Mouse (Mus musculus) ZHBTc4 (cell line): ENCODE results near the gene Spon1.

ENCODE experiments used
- DNase-seq: peaks from one replicate; pipeline ENCODE4 v3.0.0-alpha.2; 2011; ENCODE audit warnings: low read depth, low spot score

Gene Spon1

DNA sequence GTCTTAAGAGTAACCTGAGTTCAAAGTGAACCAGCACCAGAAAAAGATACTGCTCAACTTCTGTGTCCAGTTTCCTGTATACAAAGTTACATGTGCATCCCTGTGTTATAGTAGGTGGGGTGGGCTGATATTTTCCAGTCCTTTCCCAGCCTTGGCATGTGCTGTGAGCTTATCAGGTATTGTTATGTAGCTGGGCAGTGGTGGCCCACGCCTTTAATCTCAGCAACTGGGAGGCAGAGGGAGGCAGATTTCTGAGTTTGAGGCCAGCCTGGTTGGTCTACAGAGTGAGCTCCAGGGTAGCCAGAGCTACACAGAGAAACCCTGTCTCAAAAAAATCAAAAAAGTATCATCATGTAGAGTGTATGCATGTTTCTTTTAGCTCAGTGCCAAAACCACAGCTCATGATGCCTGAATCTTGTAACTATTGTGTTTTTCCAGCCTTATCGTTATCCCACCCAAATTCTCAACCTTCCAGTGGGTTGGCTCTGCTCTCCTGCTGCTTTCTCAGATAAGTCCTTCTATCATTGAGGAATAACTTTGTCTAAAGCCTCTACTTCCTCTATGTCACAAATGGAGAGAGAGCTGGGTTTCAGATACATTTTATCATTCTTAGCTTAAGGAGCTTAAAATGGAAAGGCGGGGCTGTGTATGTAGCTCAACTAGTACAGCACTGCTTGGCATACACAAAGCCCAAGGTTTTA is 137.5 kb downstream of the Spon1 start:
- no peak for DNase-seq

DNA sequence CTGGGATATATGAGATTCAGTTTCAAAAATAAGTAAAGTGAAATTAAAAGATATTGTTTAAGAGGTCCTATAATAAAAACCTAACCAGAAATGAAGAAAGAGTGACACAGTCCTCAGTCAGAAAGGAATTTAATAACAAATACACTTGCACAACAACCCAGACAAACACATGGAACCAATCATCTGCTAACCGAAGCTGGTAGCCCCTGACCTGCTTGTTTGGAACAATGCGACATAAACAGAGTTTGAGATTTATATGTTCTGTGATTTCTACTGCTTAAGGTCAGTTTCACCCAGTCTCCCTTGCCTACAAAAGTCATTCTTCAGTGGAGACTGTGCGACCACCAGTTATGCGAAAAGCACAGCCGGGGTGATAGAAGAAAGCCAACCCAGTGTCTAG is 138.1 kb downstream of the Spon1 start:
- DNase-seq = no peak

DNA sequence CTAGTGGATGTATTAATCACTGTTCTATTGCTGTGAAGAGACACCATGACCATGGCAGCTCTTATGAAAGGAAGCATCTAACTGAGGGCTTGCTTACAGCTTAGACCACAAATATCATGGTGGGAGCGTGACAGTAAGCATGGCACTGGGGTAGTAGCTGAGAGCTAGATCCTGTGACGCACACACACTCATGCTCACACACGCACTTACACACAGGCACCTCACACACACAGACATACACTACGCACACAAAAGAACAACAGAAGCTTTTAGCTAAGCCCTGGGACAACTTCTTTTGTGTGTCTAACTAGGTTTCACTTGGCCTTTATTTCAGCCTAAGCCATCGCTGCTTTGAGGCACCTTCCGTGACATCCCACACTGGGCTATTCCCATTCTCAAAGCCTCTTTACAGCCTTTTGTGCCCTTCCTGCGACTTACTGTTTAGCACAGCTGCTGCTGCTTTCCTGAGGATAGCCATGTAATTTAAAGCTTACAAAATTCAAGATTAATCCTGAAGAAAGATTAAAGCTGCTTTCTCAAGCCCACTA is 138.6 kb downstream of the Spon1 start:
- DNase-seq = no peak

DNA sequence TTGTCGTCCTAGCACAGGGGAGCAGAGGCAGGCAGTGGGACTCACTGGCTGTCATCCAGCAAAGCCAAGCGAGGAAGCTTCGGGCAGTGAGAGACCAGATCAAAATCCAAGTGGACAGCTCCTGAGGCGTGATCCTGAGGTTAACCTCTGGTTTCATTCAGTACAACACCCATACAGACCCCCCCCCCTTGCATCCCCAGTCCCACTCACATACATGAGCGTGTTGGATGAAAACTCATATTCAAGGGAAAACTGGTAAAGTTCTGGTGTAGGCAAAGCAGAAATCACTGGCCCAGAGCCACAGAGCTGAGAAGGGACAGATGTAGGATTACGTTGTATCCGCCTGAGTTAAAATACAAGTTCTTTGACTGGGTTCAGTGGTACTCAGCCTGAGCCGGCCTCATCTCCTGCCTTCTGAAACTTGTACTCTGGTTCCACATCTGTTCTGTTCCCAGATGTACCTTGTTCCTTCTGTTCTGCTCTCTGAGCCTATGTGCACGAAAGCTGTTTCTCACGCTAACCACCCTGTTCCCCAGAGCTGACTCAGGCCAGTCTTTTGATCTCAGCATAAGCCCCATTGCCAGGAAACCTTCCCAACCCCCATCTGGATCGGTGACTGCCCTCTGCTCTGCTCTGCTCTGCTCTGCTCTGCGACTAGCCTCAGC is 143.5 kb downstream of the Spon1 start:
- DNase-seq = peak; percentile 32

DNA sequence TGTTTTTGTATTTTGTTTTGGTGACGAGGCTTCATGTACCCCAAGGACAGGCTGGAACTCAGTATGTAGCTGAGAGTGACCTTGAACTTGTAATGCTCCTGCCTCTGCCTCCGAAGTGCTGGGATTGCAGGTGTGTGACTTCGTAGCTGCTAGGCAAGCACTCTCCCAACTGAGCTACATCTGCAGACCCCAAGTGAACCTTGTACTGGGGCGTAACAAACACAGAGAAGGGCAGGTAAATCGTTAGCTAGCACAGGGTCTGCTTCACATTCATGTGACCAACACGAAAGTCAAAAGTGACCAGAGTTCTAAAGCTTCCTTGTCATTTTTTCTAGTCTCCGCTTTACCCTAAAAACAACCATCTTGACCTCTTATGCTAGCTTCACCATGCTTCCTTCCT is 145.1 kb downstream of the Spon1 start:
- no peak for DNase-seq

DNA sequence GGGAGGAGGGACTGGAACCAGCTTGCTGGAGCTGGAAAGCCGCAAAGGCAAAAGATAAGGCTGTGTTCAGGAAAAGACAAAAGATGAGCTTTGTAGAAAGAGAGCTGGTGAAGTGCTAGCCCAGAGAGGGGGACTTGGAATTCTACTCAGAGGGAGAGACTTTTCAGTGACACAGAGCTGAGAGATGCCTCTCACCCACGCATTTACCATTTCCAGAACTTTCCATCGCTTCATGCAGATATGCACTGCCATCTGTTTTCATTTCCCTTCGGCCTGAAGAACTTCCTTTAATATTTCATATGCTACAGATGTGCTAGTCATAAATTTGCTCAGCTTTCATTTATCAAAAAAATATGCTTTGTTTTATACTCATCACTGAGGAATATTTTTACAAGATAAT is 150.1 kb downstream of the Spon1 start:
- no peak for DNase-seq

DNA sequence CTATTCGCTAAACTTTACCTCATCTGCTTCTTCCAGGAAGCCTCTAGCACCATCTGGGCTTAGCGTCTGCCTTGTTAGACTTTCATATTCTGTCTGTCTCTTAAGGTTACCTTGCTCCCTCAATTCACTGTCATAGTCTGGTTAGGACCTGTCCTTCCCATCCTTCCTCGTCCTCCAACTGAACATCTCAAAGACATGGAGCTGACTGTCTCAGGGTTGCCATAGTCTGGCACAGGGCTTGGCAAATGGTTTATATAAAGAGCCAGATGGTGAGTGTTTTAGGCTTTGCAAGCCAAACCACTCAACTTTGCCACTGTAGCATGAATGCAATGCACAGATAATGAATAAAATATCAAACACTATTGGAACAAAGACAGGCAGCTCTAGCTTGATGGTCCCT is 153.1 kb downstream of the Spon1 start:
- DNase-seq = peak; percentile 44

DNA sequence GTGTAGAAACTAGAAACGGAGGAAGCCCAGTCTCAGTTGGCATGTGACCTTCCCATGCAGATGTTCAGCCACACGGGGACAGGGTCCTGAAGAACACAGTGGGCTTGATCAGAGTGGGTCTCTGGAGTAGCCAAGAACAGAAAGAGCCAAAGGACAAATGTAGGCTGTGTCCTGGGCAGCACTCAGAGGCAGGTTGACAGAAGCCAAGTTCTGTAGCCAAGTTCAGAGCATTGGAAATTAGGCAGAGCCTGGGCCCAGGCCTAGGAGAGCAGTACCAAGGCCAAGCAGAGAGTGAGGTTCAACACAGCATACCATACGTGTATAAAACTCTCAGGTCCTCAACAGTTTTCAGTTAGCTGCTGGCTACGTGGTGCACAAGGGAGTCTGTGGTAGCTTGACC is 153.7 kb downstream of the Spon1 start:
- DNase-seq = peak; percentile 6

DNA sequence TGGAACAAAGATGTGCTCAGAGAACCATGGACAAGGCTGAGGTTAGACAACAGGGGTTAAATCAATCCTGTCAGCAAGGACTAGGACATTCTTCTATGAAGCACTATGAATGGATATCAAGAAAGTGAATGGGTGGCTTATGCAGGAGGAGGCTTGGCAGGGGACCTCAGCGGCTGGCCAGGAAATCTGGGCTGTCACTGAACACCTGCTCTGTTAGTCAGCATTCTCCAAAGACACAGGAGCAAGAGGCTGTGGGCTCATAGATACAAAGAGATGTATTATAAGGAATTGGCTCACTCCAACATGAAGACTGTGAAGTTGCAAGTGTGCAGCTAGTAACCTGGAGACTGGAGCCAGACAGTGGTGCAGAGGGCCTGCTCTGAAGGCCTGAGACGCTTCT is 154.3 kb downstream of the Spon1 start:
- DNase-seq = no peak

DNA sequence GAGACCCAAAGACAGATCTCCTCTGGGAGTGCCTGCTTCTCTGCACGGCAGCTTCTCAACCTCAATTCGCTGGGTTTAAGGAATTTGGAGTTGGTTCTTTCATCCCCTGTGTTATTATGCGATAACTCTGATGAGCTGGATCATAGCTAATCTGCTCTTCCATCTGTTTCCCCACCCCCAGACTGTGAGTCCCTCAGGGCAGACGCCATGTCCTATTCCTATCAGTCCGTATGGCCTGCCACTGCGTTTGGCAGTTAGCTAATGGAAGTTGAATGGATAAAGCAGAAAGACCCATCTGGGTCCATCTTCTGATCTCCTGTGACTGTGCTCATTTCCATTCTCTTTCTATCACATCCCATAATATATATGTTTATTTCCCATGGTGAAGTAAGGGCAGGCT is 158.8 kb downstream of the Spon1 start:
- DNase-seq = no peak

DNA sequence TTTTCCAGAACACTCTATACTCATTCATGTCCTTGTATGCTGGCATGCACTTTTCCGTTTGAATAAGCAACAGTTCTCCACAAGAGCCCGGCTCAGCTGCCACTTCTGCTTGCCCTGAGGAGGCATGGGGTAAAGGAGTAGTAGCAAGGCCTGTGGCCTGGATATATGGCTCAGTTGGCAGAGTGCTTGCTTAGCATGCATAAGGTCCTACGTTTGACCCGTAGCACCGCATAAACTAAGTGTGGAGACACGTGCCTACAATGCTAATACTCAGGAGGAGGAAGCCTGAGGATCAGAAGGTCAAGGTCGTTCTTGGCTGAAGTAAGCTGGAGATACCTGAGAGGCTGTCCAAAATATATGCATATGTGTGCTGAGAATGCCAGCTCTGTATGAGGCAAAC is 185.1 kb downstream of the Spon1 start:
- no peak for DNase-seq

DNA sequence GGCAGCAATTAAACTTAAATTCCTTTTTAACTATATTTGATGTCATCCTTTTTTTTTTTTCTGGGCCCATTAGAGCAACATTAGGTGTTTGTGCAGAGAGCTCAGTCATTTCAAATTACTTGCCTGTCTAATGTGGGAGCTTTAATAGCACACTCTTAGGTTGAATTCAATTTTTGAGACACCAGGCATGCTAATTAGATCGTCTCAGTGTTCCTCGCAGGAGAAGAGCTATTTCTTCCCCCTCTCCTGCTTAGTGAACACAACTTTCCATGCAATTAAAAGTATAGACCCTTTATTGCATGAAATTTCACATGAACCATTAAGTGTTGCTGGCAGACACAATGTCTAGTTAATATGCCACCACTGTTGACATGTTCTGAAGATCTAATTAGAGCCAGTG is 189.6 kb downstream of the Spon1 start:
- DNase-seq = no peak

DNA sequence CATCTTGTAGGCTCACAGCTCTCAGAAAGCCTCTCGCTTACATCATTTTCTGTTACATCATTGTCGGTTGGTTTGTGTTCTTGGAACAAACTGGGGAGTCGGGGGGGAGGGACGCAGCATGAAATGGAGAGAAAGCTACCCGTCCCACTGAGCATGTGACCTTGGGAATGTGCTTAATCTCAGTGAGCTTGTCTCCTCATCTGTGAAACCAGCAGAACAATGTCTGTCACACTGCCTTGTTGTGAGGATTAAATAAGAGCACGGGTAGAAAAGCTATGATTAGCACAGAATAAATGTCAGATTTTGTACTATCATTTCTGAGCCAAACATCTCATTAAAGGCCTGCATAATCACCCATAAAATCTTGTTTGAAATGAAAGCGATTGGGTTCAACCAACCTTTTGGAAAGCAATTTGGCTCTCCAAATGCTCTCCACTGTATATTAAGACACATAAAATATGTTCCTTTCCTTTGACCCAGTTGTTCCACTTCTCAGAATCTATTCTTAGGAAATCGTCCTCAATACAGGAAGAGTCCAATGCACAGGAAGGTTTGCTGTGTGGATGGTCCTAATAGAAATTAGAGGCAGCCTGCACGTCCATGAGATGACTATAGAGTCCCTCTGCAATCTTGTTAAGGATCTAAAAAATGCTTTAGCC is 195.2 kb downstream of the Spon1 start:
- DNase-seq = no peak

DNA sequence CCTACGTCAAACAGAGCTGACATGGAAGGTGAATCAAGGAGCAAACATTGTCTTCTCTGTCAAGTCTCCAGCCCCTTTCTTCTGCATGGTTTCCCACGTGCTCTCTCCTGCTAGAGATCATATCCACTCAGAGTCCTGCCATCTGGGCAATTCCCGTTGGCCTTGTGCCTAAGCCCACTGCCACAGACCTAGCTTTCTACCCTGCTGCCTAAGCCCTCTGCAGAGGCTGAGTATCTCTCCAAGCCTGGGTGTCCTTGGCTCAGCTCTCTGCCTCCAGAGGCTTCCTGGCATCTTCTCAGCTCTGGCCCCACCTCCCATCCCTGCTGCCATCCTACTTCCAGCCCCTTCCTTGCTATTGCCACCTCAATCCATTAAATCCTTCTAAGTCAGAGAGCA is 195.7 kb downstream of the Spon1 start:
- DNase-seq = no peak

DNA sequence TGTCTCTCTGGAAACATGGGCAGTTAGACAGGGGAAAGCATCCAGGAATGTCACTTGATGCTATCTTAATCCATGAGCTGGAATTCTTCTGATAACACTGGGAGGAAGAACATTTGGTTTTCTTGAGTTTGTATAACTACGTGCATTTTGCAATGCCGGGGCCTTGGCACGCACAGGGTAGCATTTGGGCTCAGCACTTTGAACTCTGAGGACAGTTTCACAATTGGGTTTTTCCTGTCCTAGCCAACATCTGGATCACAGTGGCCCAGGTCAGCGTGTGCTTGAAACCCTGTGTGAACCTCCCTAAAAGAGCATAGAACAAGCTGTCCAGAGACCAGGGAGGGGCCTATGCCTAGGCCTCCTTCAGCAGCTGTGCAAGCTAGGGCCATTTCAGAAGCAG is 196.3 kb downstream of the Spon1 start:
- no peak for DNase-seq

DNA sequence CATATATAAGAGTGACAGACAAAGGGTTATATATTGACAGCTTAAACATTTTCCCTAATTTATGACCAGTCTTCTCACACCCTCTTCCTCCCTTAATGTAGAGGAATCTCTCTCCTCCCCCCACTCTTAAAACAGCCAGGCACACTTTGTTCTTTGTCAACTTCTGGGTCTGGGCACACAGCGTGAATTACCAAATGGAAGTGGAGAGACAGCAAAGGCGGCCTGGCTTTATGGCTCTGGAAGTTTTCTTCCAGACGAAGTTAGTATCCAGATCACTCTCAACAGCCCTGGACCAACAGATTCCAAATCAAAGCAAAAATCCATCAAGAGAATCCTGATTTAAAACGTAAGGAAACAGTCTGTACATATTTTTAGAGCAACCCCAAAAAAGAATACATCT is 198.0 kb downstream of the Spon1 start:
- DNase-seq = no peak

DNA sequence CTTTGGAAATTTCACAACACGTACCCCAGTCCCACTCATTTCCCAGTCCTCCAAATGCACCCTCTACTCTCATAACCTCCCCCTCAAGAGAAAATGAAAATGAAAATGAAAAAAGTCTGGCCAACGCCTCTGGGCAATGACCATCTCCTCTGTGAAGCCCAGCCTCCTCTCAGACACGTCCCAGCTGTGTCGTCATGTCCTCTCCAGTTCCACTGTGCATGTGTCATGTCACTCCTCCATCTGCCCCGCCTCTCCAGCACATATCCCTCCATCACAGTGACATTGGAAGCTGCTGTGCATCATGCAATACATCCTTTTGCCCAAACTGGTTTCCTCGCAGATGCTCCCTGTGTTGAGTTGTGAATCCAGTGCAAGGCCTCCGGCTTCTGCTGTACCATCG is 199.8 kb downstream of the Spon1 start:
- no peak for DNase-seq

DNA sequence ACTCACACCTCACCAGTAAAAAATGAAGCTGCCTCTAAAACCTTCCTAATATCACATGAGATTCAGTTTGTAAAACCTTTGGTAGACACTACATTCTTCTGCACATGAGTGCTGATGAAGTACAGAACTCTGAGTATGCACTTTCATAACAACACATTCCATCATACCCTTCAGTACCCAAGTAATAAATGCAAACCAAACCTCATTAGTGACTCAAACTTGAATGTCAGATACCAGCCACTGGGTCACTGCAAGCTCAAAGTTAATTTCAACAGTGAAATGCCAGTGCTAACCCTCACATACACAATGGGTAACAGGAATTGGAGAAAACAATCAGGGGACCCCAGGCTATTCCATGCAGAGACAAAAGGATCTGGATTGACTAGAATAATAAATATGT is 203.4 kb downstream of the Spon1 start:
- DNase-seq = no peak

DNA sequence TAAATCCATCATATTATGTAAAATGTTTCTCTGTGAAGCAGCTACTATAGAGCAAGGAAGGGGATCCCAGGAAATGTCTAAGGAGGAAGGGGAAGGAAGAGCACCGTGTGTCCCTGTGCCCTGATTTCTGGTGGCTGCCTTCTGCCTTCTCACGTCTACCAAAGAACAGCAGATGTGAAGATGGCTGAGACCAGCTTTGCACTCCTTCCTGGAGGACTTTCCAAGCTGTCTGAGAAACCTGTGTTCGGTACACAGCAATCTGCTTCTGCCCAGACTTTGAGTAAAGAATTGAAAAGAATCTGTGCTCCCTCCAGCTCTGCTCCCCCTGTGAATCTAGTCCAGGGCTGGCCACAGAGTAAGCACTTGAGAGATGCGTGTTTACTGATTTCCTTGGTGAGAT is 206.7 kb downstream of the Spon1 start:
- no peak for DNase-seq

DNA sequence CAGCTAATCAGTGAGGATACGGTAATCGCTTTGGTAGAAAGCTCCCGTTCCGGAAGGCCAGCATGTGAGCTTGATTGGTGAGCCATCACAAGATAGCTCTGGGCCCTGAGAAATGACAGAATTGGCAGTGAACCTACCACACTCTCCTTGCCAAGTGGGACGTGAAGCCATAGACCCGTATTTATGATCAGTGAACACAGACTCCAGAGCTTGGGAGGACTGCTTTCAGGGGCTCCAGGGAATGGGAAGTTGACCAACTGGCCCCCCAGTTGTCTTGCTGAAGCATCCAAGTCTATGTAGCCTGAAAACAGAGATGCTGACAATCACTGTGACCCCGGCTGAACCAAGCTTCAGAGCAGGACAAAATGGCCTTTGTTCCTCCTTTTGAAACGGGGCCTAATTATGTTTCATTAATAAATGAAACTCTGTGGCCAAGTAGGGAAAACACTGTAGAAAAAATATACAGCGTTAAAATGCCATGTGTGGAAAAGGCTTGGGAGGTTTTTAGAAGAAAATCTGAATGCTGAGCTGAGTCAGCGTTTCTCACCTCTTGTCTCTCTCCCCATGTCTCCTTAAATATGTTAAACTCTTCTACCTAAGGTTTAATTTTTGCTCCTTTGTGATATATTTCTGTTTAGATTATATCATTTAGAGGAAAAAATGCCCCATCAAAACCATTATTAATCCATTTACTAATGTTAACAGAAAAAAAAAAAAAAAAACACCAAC is 220.8 kb downstream of the Spon1 start:
- no peak for DNase-seq

DNA sequence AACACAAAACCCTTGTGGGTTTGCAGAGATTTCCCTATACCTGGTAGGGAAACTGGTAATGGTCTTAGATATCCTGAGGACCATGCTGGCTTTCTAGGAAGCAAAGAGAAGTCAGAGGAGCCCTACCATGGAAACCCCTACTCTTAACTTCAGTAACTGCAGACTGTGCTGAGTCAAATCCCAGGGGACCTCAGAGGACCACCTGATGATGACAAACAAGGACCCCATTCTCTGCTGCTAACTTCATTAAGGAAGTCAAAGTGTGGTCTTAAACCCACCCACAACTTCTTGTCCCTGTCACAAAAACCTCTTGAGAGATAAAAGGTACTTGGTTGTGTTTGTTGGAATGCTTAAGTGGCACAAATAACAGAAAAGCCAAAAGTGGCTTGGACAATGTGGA is 222.4 kb downstream of the Spon1 start:
- no peak for DNase-seq

DNA sequence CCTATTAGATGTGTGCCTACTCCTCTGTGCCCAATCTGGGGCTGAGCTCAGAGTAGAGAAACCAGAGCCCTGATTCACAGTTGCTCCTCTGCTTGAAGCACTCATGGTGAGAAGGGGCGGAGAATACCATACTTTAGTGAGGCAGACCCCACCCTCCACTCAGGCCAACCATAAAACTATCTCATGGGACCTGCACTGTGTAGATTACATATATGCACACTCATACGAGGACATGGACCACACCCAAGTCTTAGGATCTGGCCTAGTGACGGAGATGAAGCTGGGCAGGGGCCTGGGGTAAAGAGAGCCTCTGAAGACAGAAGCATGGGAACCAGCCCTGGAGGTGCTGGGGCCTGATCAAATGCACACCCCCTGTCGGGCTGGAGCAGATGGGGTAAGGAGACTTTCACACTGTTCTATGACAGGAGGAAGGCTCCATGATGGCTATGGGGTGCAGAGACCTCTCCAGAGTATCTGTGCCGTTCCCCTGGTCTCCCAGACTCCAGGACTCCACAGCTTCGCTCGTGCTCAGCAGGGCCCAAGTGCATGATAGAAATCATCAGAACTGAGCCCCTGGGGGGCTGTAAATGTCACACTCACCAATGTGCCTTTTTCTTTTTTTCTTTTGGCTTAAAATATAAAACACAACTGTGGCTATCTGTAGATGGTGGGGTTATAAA is 232.0 kb downstream of the Spon1 start:
- DNase-seq = no peak
